Mouse (Mus musculus) embryo, embryonic 11 days (tissue): Measurements from ENCODE around the gene Serpina1e.

Source experiments
- DNase-seq: peaks from one replicate; pipeline ENCODE4 v3.0.0-alpha.2; 2015

Gene Serpina1e

GRCm38 (mm10) chr12:103958798-103959197 lies at the start of gene Serpina1e:
Gene Serpina1e (minus strand): TSS chr12:103958975.
- no peak for DNase-seq

- DNase-seq: no peak
Measured at GRCm38 (mm10) chr12:104004689-104005088, 45.9 kb upstream of the Serpina1e start.

- no peak for DNase-seq
Measured at GRCm38 (mm10) chr12:104003238-104003612, 44.5 kb upstream of the Serpina1e start.

GRCm38 (mm10) chr12:104002569-104003237 lies 43.9 kb upstream of the Serpina1e start:
- DNase-seq: no peak

GRCm38 (mm10) chr12:104000594-104000993 lies 41.8 kb upstream of the Serpina1e start:
- DNase-seq: no peak

- no peak for DNase-seq
Measured at GRCm38 (mm10) chr12:103999611-104000010, 40.8 kb upstream of the Serpina1e start.

GRCm38 (mm10) chr12:103996513-103996912 lies 37.7 kb upstream of the Serpina1e start:
- no peak for DNase-seq

- peak; percentile 63 for DNase-seq
Measured at GRCm38 (mm10) chr12:103995292-103996072, 36.7 kb upstream of the Serpina1e start.

- DNase-seq: no peak
Measured at GRCm38 (mm10) chr12:103992945-103993344, 34.2 kb upstream of the Serpina1e start.

- no peak for DNase-seq
Measured at GRCm38 (mm10) chr12:103989857-103990256, 31.1 kb upstream of the Serpina1e start, which contains the start of gene Serpina11. Gene Serpina11 (minus strand): TSS chr12:103989957.

- no peak for DNase-seq
Measured at GRCm38 (mm10) chr12:103989514-103989767, 30.7 kb upstream of the Serpina1e start.

GRCm38 (mm10) chr12:103988754-103989513 lies 30.2 kb upstream of the Serpina1e start:
- DNase-seq: no peak

- no peak for DNase-seq
Measured at GRCm38 (mm10) chr12:103985868-103986267, 27.1 kb upstream of the Serpina1e start.

GRCm38 (mm10) chr12:103984935-103985334 lies 26.2 kb upstream of the Serpina1e start:
- DNase-seq: peak; percentile 47

GRCm38 (mm10) chr12:103981646-103982360 lies 23.0 kb upstream of the Serpina1e start:
- no peak for DNase-seq

GRCm38 (mm10) chr12:103978294-103978693 lies 19.5 kb upstream of the Serpina1e start:
- no peak for DNase-seq

GRCm38 (mm10) chr12:103977846-103978245 lies 19.1 kb upstream of the Serpina1e start:
- DNase-seq: peak; percentile 37

GRCm38 (mm10) chr12:103977060-103977459 lies 18.3 kb upstream of the Serpina1e start:
- DNase-seq: no peak

- no peak for DNase-seq
Measured at GRCm38 (mm10) chr12:103971080-103971479, 12.3 kb upstream of the Serpina1e start.

- DNase-seq: no peak
Measured at GRCm38 (mm10) chr12:103969577-103970116, 10.9 kb upstream of the Serpina1e start.

- no peak for DNase-seq
Measured at GRCm38 (mm10) chr12:103966761-103967160, 8.0 kb upstream of the Serpina1e start.

- DNase-seq: no peak
Measured at GRCm38 (mm10) chr12:103963288-103963687, 4.5 kb upstream of the Serpina1e start.

GRCm38 (mm10) chr12:103962860-103963259 lies 4.1 kb upstream of the Serpina1e start:
- DNase-seq: no peak
